Mouse (Mus musculus): ENCODE results near the gene Gabrp. TPM values are rescaled to one million over a fixed set of nuclear protein-coding genes. Genes with fewer than 3 reads are reported as not detected.

The Gabrp gene
- polyA plus RNA-seq, 1 experiment from 2014 or later, result 8.5 TPM

GRCm38 (mm10) chr11:33570413-33570812, 8.3 kb downstream of the Gabrp start:
- H3K9ac ChIP-seq, result no peak overlapping the region

GRCm38 (mm10) chr11:33563921-33564320, 14.8 kb downstream of the Gabrp start:
- H3K27ac ChIP-seq, result no peak overlapping the region
- ATAC-seq (ENCODE audit: insufficient number of reproducible peaks, insufficient read depth, low FRiP score, low TSS enrichment, low read depth), result no peak
- no peaks in the 10 kb centered on the region for H3K27me3 ChIP-seq
- H3K4me2 ChIP-seq, result no peak overlapping the region
- no peaks in the 10 kb centered on the region for H3K36me3 ChIP-seq
- no peaks in the 10 kb centered on the region for H3K4me1 ChIP-seq
- H3K4me3 ChIP-seq, result no peak overlapping the region
- WGBS, result 70% methylated on average over 2 of the region's 2 CpGs
- H3K9ac ChIP-seq, result no peak overlapping the region
- no peaks in the 10 kb centered on the region for H3K9me3 ChIP-seq

More at GRCm38 (mm10) chr11:33570413-33570812, 8.3 kb downstream of the Gabrp start:
- Histone ChIP-seq H3K4me2 (no peak overlapping the region), H3K4me3 (no peak overlapping the region), H3K4me1 (no peaks in the 10 kb centered on the region), H3K9me3 (no peaks in the 10 kb centered on the region), H3K36me3 (no peaks in the 10 kb centered on the region), H3K27me3 (no peaks in the 10 kb centered on the region), H3K27ac (no peak overlapping the region)
- ATAC-seq (ENCODE audit: insufficient number of reproducible peaks, insufficient read depth, low FRiP score, low TSS enrichment, low read depth), result no peak

- H3K9me3 ChIP-seq, result no peaks in the 10 kb centered on the region
- H3K9ac ChIP-seq, result no peak overlapping the region
- no peak overlapping the region for H3K4me3 ChIP-seq
- no peaks in the 10 kb centered on the region for H3K27me3 ChIP-seq
- H3K4me2 ChIP-seq, result no peak overlapping the region
- 84% methylated on average over 8 of the region's 8 CpGs for WGBS
- no peak for ATAC-seq (ENCODE audit: insufficient number of reproducible peaks, insufficient read depth, low FRiP score, low TSS enrichment, low read depth)
- no peaks in the 10 kb centered on the region for H3K36me3 ChIP-seq
- H3K4me1 ChIP-seq, result no peaks in the 10 kb centered on the region
- H3K27ac ChIP-seq, result no peak overlapping the region
Measured at GRCm38 (mm10) chr11:33554123-33554522, 24.6 kb downstream of the Gabrp start.

- H3K9ac ChIP-seq, result no peak overlapping the region
- H3K27me3 ChIP-seq, result no peaks in the 10 kb centered on the region
- 75% methylated on average over 14 of the region's 14 CpGs for WGBS
- H3K4me2 ChIP-seq, result no peak overlapping the region
- no peaks in the 10 kb centered on the region for H3K9me3 ChIP-seq
- no peaks in the 10 kb centered on the region for H3K4me1 ChIP-seq
- no peaks in the 10 kb centered on the region for H3K36me3 ChIP-seq
- no peak overlapping the region for H3K27ac ChIP-seq
- no peak for ATAC-seq (ENCODE audit: insufficient number of reproducible peaks, insufficient read depth, low FRiP score, low TSS enrichment, low read depth)
- H3K4me3 ChIP-seq, result no peak overlapping the region
Measured at GRCm38 (mm10) chr11:33550861-33551560, 27.7 kb downstream of the Gabrp start.

- Histone ChIP-seq H3K9me3 (no peaks in the 10 kb centered on the region), H3K27ac (no peak overlapping the region), H3K9ac (no peak overlapping the region), H3K27me3 (no peaks in the 10 kb centered on the region), H3K36me3 (no peaks in the 10 kb centered on the region), H3K4me3 (no peak overlapping the region), H3K4me2 (no peak overlapping the region), H3K4me1 (no peaks in the 10 kb centered on the region)
- WGBS, result 72% methylated on average over 2 of the region's 2 CpGs
- ATAC-seq (ENCODE audit: insufficient number of reproducible peaks, insufficient read depth, low FRiP score, low TSS enrichment, low read depth), result no peak
Measured at GRCm38 (mm10) chr11:33547386-33547785, 31.4 kb downstream of the Gabrp start.

- Histone ChIP-seq H3K4me1 (no peaks in the 10 kb centered on the region), H3K9ac (no peak overlapping the region), H3K27me3 (no peaks in the 10 kb centered on the region), H3K4me2 (no peak overlapping the region), H3K4me3 (no peak overlapping the region), H3K27ac (no peak overlapping the region), H3K9me3 (no peaks in the 10 kb centered on the region), H3K36me3 (no peaks in the 10 kb centered on the region)
- 89% methylated on average over 2 of the region's 2 CpGs for WGBS
- no peak for ATAC-seq (ENCODE audit: insufficient number of reproducible peaks, insufficient read depth, low FRiP score, low TSS enrichment, low read depth)
Measured at GRCm38 (mm10) chr11:33544945-33545344, 33.8 kb downstream of the Gabrp start.

GRCm38 (mm10) chr11:33544121-33544520, 34.6 kb downstream of the Gabrp start:
- Histone ChIP-seq H3K27me3 (no peaks in the 10 kb centered on the region), H3K27ac (no peak overlapping the region), H3K4me3 (no peak overlapping the region), H3K9ac (no peak overlapping the region), H3K9me3 (no peaks in the 10 kb centered on the region), H3K36me3 (no peaks in the 10 kb centered on the region), H3K4me1 (no peaks in the 10 kb centered on the region), H3K4me2 (no peak overlapping the region)
- no peak for ATAC-seq (ENCODE audit: insufficient number of reproducible peaks, insufficient read depth, low FRiP score, low TSS enrichment, low read depth)
- WGBS, result 60% methylated on average over 11 of the region's 11 CpGs

- ATAC-seq (ENCODE audit: insufficient number of reproducible peaks, insufficient read depth, low FRiP score, low TSS enrichment, low read depth), result no peak
- Histone ChIP-seq H3K27me3 (no peaks in the 10 kb centered on the region), H3K4me3 (no peak overlapping the region), H3K4me2 (no peak overlapping the region), H3K4me1 (no peaks in the 10 kb centered on the region), H3K27ac (no peak overlapping the region), H3K9ac (no peak overlapping the region), H3K36me3 (no peaks in the 10 kb centered on the region), H3K9me3 (no peaks in the 10 kb centered on the region)
- 60% methylated on average over 5 of the region's 5 CpGs for WGBS
Measured at GRCm38 (mm10) chr11:33537390-33538125, 41.2 kb downstream of the Gabrp start.

- H3K27me3 ChIP-seq, result no peaks in the 10 kb centered on the region
- H3K27ac ChIP-seq, result no peak overlapping the region
- H3K4me3 ChIP-seq, result no peak overlapping the region
- no peak overlapping the region for H3K4me2 ChIP-seq
- no peak overlapping the region for H3K9ac ChIP-seq
- H3K36me3 ChIP-seq, result no peaks in the 10 kb centered on the region
- no peaks in the 10 kb centered on the region for H3K4me1 ChIP-seq
- no peak for ATAC-seq (ENCODE audit: insufficient number of reproducible peaks, insufficient read depth, low FRiP score, low TSS enrichment, low read depth)
- no peaks in the 10 kb centered on the region for H3K9me3 ChIP-seq
- 85% methylated on average over 3 of the region's 3 CpGs for WGBS
Measured at GRCm38 (mm10) chr11:33536636-33537035, 42.1 kb downstream of the Gabrp start.

GRCm38 (mm10) chr11:33534541-33534940, 44.2 kb downstream of the Gabrp start:
- H3K27me3 ChIP-seq, result no peaks in the 10 kb centered on the region
- no peak overlapping the region for H3K9ac ChIP-seq
- no peak overlapping the region for H3K4me3 ChIP-seq
- no peaks in the 10 kb centered on the region for H3K9me3 ChIP-seq
- H3K4me1 ChIP-seq, result no peaks in the 10 kb centered on the region
- H3K27ac ChIP-seq, result no peak overlapping the region
- no peak overlapping the region for H3K4me2 ChIP-seq
- 85% methylated on average over 4 of the region's 4 CpGs for WGBS
- H3K36me3 ChIP-seq, result no peaks in the 10 kb centered on the region
- no peak for ATAC-seq (ENCODE audit: insufficient number of reproducible peaks, insufficient read depth, low FRiP score, low TSS enrichment, low read depth)

- Histone ChIP-seq H3K4me2 (no peak overlapping the region), H3K9ac (no peak overlapping the region), H3K9me3 (no peaks in the 10 kb centered on the region), H3K4me1 (0 out of 2 replicates have a peak, but pooled peaks cover 2% of the 10 kb centered on the region), H3K27ac (no peak overlapping the region), H3K27me3 (no peaks in the 10 kb centered on the region), H3K4me3 (no peak overlapping the region), H3K36me3 (no peaks in the 10 kb centered on the region)
- WGBS, result 64% methylated on average over 3 of the region's 3 CpGs
- ATAC-seq (ENCODE audit: insufficient number of reproducible peaks, insufficient read depth, low FRiP score, low TSS enrichment, low read depth), result no peak
Measured at GRCm38 (mm10) chr11:33533577-33533976, 45.2 kb downstream of the Gabrp start.

GRCm38 (mm10) chr11:33529576-33529975, 49.2 kb downstream of the Gabrp start:
- no peak overlapping the region for H3K27ac ChIP-seq
- ATAC-seq (ENCODE audit: insufficient number of reproducible peaks, insufficient read depth, low FRiP score, low TSS enrichment, low read depth), result no peak
- H3K4me1 ChIP-seq, result 0 out of 2 replicates have a peak, but pooled peaks cover 2% of the 10 kb centered on the region
- H3K9me3 ChIP-seq, result no peaks in the 10 kb centered on the region
- H3K4me2 ChIP-seq, result no peak overlapping the region
- 28% methylated on average over 2 of the region's 2 CpGs for WGBS
- H3K4me3 ChIP-seq, result no peak overlapping the region
- no peak overlapping the region for H3K9ac ChIP-seq
- H3K36me3 ChIP-seq, result no peaks in the 10 kb centered on the region
- H3K27me3 ChIP-seq, result no peaks in the 10 kb centered on the region
